In the genomic region with DNA sequence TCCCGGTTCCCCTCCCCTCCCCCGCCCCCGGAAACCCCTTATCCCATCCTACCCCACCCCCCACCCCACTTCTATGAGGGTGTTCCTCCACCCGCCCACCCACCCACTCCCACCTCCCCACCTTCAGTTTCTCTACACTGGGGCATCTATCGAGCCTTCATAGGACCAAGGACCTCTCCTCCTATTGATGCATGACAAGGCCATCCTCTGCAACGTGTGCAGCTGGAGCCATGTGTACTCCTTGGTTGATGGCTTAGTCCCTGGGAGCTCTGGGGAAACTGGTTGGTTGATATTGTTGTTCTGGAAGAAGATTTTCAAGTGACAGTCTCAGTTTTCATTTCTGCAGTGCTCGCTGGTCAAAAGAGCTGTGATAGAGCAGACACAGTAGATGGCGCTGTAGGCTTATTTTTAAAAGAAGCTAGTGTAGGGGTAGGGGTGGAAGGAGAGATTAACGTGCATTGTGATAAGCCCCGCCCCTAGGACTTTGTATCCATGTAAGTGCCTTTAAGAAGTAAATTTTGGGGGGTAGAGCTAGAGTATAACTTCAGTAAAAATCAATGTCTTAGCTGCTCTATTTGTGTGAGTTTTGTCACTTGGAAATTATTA, we compare ENCODE assay signal across 8 mouse cellular contexts.
DNase-seq lines count a peak whose midpoint lies in the region; ATAC-seq lines count a peak whose summit lies in the region.

No protein-coding gene starts in this region.

- peak; percentile 89 for ATAC-seq in intestine, embryonic 16.5 days
- ATAC-seq in midbrain, embryonic 12.5 days (ENCODE audit: low FRiP score, low read depth), result peak; percentile 71

- no peaks in the 10 kb centered on the region for H3K27me3 ChIP-seq in intestine, embryonic 16.5 days (replicated peaks; ENCODE audit: control insufficient read depth, insufficient read depth, low read length)
- no peaks in the 10 kb centered on the region for H3K27me3 ChIP-seq in midbrain, embryonic 12.5 days
- no peaks in the 10 kb centered on the region for H3K27me3 ChIP-seq in splenic B cell, adult 2 months (ENCODE audit: control insufficient read depth, insufficient read depth, low read length, poor library complexity, severe bottlenecking)

- WGBS in intestine, embryonic 16.5 days, result 19% methylated on average over 10 of the region's 10 CpGs
- WGBS in midbrain, embryonic 12.5 days, result 14% methylated on average over 10 of the region's 10 CpGs

- H3K4me2 ChIP-seq in intestine, embryonic 16.5 days (ENCODE audit: low read depth, low read length), result no peak overlapping the region
- no peak overlapping the region for H3K4me2 ChIP-seq in midbrain, embryonic 12.5 days (replicated peaks)

- H3K9ac ChIP-seq in intestine, embryonic 16.5 days (ENCODE audit: low read depth, low read length), result no peak overlapping the region
- H3K9ac ChIP-seq in midbrain, embryonic 12.5 days (replicated peaks), result no peak overlapping the region

- no peaks in the 10 kb centered on the region for H3K9me3 ChIP-seq in intestine, embryonic 16.5 days (ENCODE audit: control insufficient read depth, low read length)
- no peaks in the 10 kb centered on the region for H3K9me3 ChIP-seq in midbrain, embryonic 12.5 days

- DNase-seq in 3T3-L1 (ENCODE audit: low read depth, low spot score) (peak; percentile 93), WW6 (ENCODE audit: low read depth, low spot score) (peak; percentile 43)
- peak; percentile 34 to 44 for DNase-seq in cerebellum, postnatal 4 days (ENCODE audit: low spot score in 2 of 2)
- DNase-seq in gastrocnemius, postnatal 14 days, result peak; percentile 30
- peak; percentile 51 to 64 for DNase-seq in left cerebral cortex, postnatal 10 days (ENCODE audit: extremely low spot score in 1 of 2, low spot score in 2 of 2)
- DNase-seq in splenic B cell, adult 2 months (ENCODE audit: low read depth, low spot score), result peak; percentile 89

- no peaks in the 10 kb centered on the region for H3K36me3 ChIP-seq in intestine, embryonic 16.5 days (ENCODE audit: control insufficient read depth, insufficient read depth, low read length)
- H3K36me3 ChIP-seq in midbrain, embryonic 12.5 days, result no peaks in the 10 kb centered on the region
- H3K36me3 ChIP-seq in splenic B cell, adult 2 months (ENCODE audit: control insufficient read depth, insufficient read depth, low read length, poor library complexity, severe bottlenecking), result no peaks in the 10 kb centered on the region

- H3K4me1 ChIP-seq in intestine, embryonic 16.5 days (ENCODE audit: control insufficient read depth, insufficient read depth, low read length), result peaks cover 6% of the 10 kb centered on the region
- H3K4me1 ChIP-seq in midbrain, embryonic 12.5 days, result no peaks in the 10 kb centered on the region

- H3K27ac ChIP-seq in intestine, embryonic 16.5 days (ENCODE audit: low read length), result no peak overlapping the region
- no peak overlapping the region for H3K27ac ChIP-seq in midbrain, embryonic 12.5 days (replicated peaks)

- H3K4me3 ChIP-seq in intestine, embryonic 16.5 days (ENCODE audit: low read length), result no peak overlapping the region
- no peak overlapping the region for H3K4me3 ChIP-seq in midbrain, embryonic 12.5 days

- intact Hi-C loops in gastrocnemius, postnatal 14 days (cut with DNase I; ENCODE audit: low total_unique reads), result no loop called here
- intact Hi-C loops in left cerebral cortex, postnatal 10 days (cut with DNase I), result loop anchor here (5.0 kb wide), 1 partner anchor 784 kb away; no protein-coding TSS in a partner anchor

Comparison
In these comparisons a context has a peak if more than half of its experiments do, and no peak if none do; other contexts are left out.
1. DNase-seq: peak in every context shown above with its lines; median percentile 93 in 3T3-L1; 89 in splenic B cell, adult 2 months; 58 in left cerebral cortex, postnatal 10 days; 43 in WW6; 39 in cerebellum, postnatal 4 days; 30 in gastrocnemius, postnatal 14 days.